Mouse (Mus musculus): ENCODE results near the gene Gm21748.
"Not testable (repeated sequence)": the region's sequence is repeated elsewhere in the genome, so short reads cannot be mapped to it uniquely, and the experiment has no call there.

Gene Gm21748

DNA sequence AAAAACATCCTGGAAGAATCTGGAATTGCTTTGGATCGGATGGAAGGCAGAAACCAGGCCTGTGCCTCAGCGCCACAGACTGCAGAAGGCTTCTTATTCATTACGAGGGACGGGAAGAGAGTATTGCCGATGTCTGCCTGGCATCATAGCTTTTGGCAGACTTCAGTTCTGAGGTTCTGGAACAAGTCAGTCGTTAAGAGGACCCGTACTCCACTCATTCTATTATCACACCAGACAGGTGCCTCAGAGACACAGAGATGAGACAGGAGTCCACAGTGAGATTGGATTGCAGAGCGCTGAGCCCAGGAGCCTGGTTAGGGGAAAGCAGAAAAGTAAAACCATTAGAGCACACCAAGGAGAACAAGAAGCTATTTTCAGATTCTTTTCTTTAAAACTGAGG lies at the start of gene Gm21748:
Gm21748 (minus strand) TSS at position 101 of the 400 bp plus-strand sequence.
- not testable (repeated sequence) for DNase-seq
